Mouse (Mus musculus): ENCODE results near the gene B4galt3. TPM values are rescaled to one million over a fixed set of nuclear protein-coding genes. Genes with fewer than 3 reads are reported as not detected.
A peak's percentile ranks its signal among the peaks of the same experiment; 100 is the strongest.
"Not testable (repeated sequence)": the region's sequence is repeated elsewhere in the genome, so short reads cannot be mapped to it uniquely, and the experiment has no call there.

The B4galt3 gene
- total RNA-seq, 2 experiments from 2014 or later, result 24.0 to 34.5 TPM

- ATAC-seq (replicated peaks; ENCODE audit: low FRiP score, low TSS enrichment, poor library complexity, severe bottlenecking), result peak; percentile 86
These were observed 31.7 kb upstream of the B4galt3 start for GRCm38 (mm10) chr1:171238463-171238862.

- ATAC-seq (replicated peaks; ENCODE audit: low FRiP score, low TSS enrichment, poor library complexity, severe bottlenecking), result no peak
These were observed 30.0 kb upstream of the B4galt3 start for GRCm38 (mm10) chr1:171239992-171240744.

GRCm38 (mm10) chr1:171240911-171241310 is 29.2 kb upstream of the B4galt3 start:
- ATAC-seq (replicated peaks; ENCODE audit: low FRiP score, low TSS enrichment, poor library complexity, severe bottlenecking), result no peak

- ATAC-seq (replicated peaks; ENCODE audit: low FRiP score, low TSS enrichment, poor library complexity, severe bottlenecking), result not testable (repeated sequence)
These were observed 28.2 kb upstream of the B4galt3 start for GRCm38 (mm10) chr1:171241952-171242351.

- no peak for ATAC-seq (replicated peaks; ENCODE audit: low FRiP score, low TSS enrichment, poor library complexity, severe bottlenecking)
These were observed 24.8 kb upstream of the B4galt3 start for GRCm38 (mm10) chr1:171245353-171245752.

GRCm38 (mm10) chr1:171246709-171247452 is 23.2 kb upstream of the B4galt3 start:
- peak; percentile 94 for ATAC-seq (replicated peaks; ENCODE audit: low FRiP score, low TSS enrichment, poor library complexity, severe bottlenecking)

GRCm38 (mm10) chr1:171247453-171247841 is 22.7 kb upstream of the B4galt3 start:
- ATAC-seq (replicated peaks; ENCODE audit: low FRiP score, low TSS enrichment, poor library complexity, severe bottlenecking), result peak; percentile 13

GRCm38 (mm10) chr1:171247916-171248315 is 22.2 kb upstream of the B4galt3 start:
- ATAC-seq (replicated peaks; ENCODE audit: low FRiP score, low TSS enrichment, poor library complexity, severe bottlenecking), result no peak

- ATAC-seq (replicated peaks; ENCODE audit: low FRiP score, low TSS enrichment, poor library complexity, severe bottlenecking), result no peak
These were observed 21.5 kb upstream of the B4galt3 start for GRCm38 (mm10) chr1:171248386-171249226.

- no peak for ATAC-seq (replicated peaks; ENCODE audit: low FRiP score, low TSS enrichment, poor library complexity, severe bottlenecking)
These were observed 20.1 kb upstream of the B4galt3 start, which contains the start of gene Adamts4 for GRCm38 (mm10) chr1:171249913-171250600. TSS of gene Adamts4 (plus strand) at chr1:171250421.

GRCm38 (mm10) chr1:171250680-171251593 is 19.2 kb upstream of the B4galt3 start, which contains the start of gene Ndufs2:
TSS of gene Ndufs2 (minus strand) at chr1:171251388.
- no peak for ATAC-seq (replicated peaks; ENCODE audit: low FRiP score, low TSS enrichment, poor library complexity, severe bottlenecking)

- no peak for ATAC-seq (replicated peaks; ENCODE audit: low FRiP score, low TSS enrichment, poor library complexity, severe bottlenecking)
These were observed 18.4 kb upstream of the B4galt3 start for GRCm38 (mm10) chr1:171251594-171252324.

- ATAC-seq (replicated peaks; ENCODE audit: low FRiP score, low TSS enrichment, poor library complexity, severe bottlenecking), result no peak
These were observed 17.7 kb upstream of the B4galt3 start for GRCm38 (mm10) chr1:171252415-171252814.

- ATAC-seq (replicated peaks; ENCODE audit: low FRiP score, low TSS enrichment, poor library complexity, severe bottlenecking), result no peak
These were observed 13.9 kb upstream of the B4galt3 start for GRCm38 (mm10) chr1:171256095-171256818.

GRCm38 (mm10) chr1:171256937-171257548 is 13.1 kb upstream of the B4galt3 start:
- ATAC-seq (replicated peaks; ENCODE audit: low FRiP score, low TSS enrichment, poor library complexity, severe bottlenecking), result peak; percentile 64

- ATAC-seq (replicated peaks; ENCODE audit: low FRiP score, low TSS enrichment, poor library complexity, severe bottlenecking), result no peak
These were observed 12.3 kb upstream of the B4galt3 start for GRCm38 (mm10) chr1:171257781-171258180.
